Mouse (Mus musculus) bone marrow, adult 2 months (tissue): ENCODE measurements around the gene Kdm1a.

Source experiments
- CTCF ChIP-seq: fragments of 200-500 bp; IDR thresholded peaks from 2 replicates; pipeline ENCODE4 v1.5.1; 2011; ENCODE audit warnings: low read length, control low read depth; ENCODE audit not compliant: control insufficient read depth, insufficient read depth
- POLR2A ChIP-seq: fragments of 200-500 bp; IDR thresholded peaks from 2 replicates; pipeline ENCODE4 v1.6.1; 2011; ENCODE audit warnings: low read depth, mild to moderate bottlenecking, control low read depth, low read length, borderline replicate concordance; ENCODE audit not compliant: control insufficient read depth

- TF ChIP-seq POLR2A (no peak), CTCF (no peak)
Measured at GRCm38 (mm10) chr4:136637563-136638229, 35.2 kb upstream of the Kdm1a start.
